Comparison of ENCODE assay signal across 8 mouse cellular contexts in the genomic region with DNA sequence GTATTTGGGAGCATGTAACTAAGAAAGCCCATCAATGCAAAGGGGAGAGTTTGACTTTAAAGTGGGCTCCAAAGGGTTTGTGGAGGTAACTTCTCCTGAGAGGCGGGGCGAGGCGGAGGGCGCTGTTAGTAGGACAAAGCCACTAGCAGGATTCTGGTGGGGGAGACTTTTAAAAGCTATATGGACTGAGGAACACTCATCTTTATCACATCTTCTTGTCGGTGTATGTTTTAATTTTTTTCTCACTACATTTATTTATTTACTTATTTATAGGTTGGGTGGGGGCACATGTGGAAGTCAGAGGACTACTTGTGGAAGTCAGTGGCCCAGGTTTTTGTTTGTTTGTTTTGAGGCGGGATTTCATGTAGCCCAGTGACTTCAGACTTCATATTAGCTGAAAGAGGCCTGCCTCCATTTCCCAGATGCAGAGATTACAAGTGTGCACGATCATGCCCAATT. TPM values are rescaled to one million over a fixed set of nuclear protein-coding genes. Genes with fewer than 3 reads are reported as not detected.
DNase-seq lines count a peak whose midpoint lies in the region; ATAC-seq and TF ChIP-seq lines count a peak whose summit lies in the region.

No protein-coding gene starts in this region.

- ATAC-seq in liver, embryonic 13.5 days (ENCODE audit: low read depth) = peak; percentile 1; the same call in 1 of the 2 replicates

- DNase-seq in heart, adult 2 months = no peak
- no peak for DNase-seq in heart, postnatal 14 days
- peak; percentile 89 for DNase-seq in A20 (ENCODE audit: low read depth, low spot score)
- DNase-seq in liver, embryonic 13.5 days = peak; percentile 54
- DNase-seq in thymus, postnatal 14 days = peak; percentile 61
- no peak for DNase-seq in ovary, postnatal 10 days (ENCODE audit: low spot score)
- DNase-seq in kidney, adult 11 months = no peak

- H3K27me3 ChIP-seq in heart, adult 2 months (ENCODE audit: control insufficient read depth, insufficient read depth, low read length) = no peaks in the 10 kb centered on the region
- no peaks in the 10 kb centered on the region for H3K27me3 ChIP-seq in liver, embryonic 13.5 days

- H3K9ac ChIP-seq in heart, adult 2 months (ENCODE audit: low read depth, low read length) = peak overlapping the region; percentile 76
- H3K9ac ChIP-seq in liver, embryonic 13.5 days = peak overlapping the region; percentile 66

- no peak for TF ChIP-seq EP300 in heart, adult 2 months (IDR thresholded peaks at IDR 0.05; ENCODE audit: insufficient read depth, low read depth, low read length)

- peak overlapping the region; percentile 49 for H3K4me3 ChIP-seq in heart, adult 2 months
- peak overlapping the region; percentile 34 for H3K4me3 ChIP-seq in embryonic fibroblast, embryonic 13.5 days (ENCODE audit: insufficient read depth, low read length)
- H3K4me3 ChIP-seq in liver, embryonic 13.5 days (replicated peaks) = peak overlapping the region; percentile 58

- H3K4me1 ChIP-seq in heart, adult 2 months (ENCODE audit: control insufficient read depth, insufficient read depth, low read length) = no peaks in the 10 kb centered on the region; the same call in 1 of the 2 replicates
- H3K4me1 ChIP-seq in embryonic fibroblast, embryonic 13.5 days (ENCODE audit: control insufficient read depth, insufficient read depth, low read length) = no peaks in the 10 kb centered on the region
- peaks cover 22% of the 10 kb centered on the region for H3K4me1 ChIP-seq in liver, embryonic 13.5 days (replicated peaks)

- H3K79me2 ChIP-seq in heart, adult 2 months (replicated peaks; ENCODE audit: control insufficient read depth, insufficient read depth, low read length) = no peaks in the 10 kb centered on the region

- H3K4me2 ChIP-seq in liver, embryonic 13.5 days = peak overlapping the region; percentile 73

- H3K9me3 ChIP-seq in liver, embryonic 13.5 days (replicated peaks) = no peaks in the 10 kb centered on the region

- intact Hi-C loops in heart, adult 2 months (cut with DNase I) = loop anchor here (1.0 kb wide), 1 partner anchor 35 kb away; a partner anchor contains a TSS
- intact Hi-C loops in heart, postnatal 14 days (cut with DNase I) = loop anchor here (5.0 kb wide), 1 partner anchor 32 kb away; no protein-coding TSS in a partner anchor

- TF ChIP-seq POLR2A in heart, adult 2 months (IDR thresholded peaks at IDR 0.05; ENCODE audit: insufficient read depth, low read depth, low read length) = no peak
- TF ChIP-seq POLR2A in embryonic fibroblast, embryonic 13.5 days (IDR thresholded peaks at IDR 0.05; ENCODE audit: low read depth, low read length) = no peak

- H3K36me3 ChIP-seq in heart, adult 2 months (ENCODE audit: control insufficient read depth, insufficient read depth, low read length) = no peaks in the 10 kb centered on the region; the same call in 1 of the 2 replicates
- H3K36me3 ChIP-seq in liver, embryonic 13.5 days = no peaks in the 10 kb centered on the region

- peak overlapping the region; percentile 87 for H3K27ac ChIP-seq in heart, adult 2 months
- 0 out of 2 replicates have a peak overlapping the region, but pooled peaks have one; percentile 27 for H3K27ac ChIP-seq in embryonic fibroblast, embryonic 13.5 days (ENCODE audit: insufficient read depth, low read length)
- peak overlapping the region; percentile 69 for H3K27ac ChIP-seq in liver, embryonic 13.5 days

- TF ChIP-seq CTCF in heart, adult 2 months (IDR thresholded peaks at IDR 0.05) = no peak
- no peak for TF ChIP-seq CTCF in embryonic fibroblast, embryonic 13.5 days (IDR thresholded peaks at IDR 0.05; ENCODE audit: borderline replicate concordance, insufficient read depth, low read length)

- 24% methylated on average over 7 of the region's 7 CpGs for WGBS in heart, adult 2 months
- 22% methylated on average over 7 of the region's 7 CpGs for WGBS in liver, embryonic 13.5 days (ENCODE audit: insufficient replicate concordance)

RNA-seq across cellular contexts. Expression of a gene that starts 0.3 kb away (rescaled TPM):
- total RNA-seq in heart, adult 2 months (2021) = 1 to 10 TPM; 2.2 to 2.8 TPM
- 3.2 and 3.6 TPM in 2 replicates for polyA plus RNA-seq in heart, adult 2 months (2012; rRNA removed)
- total RNA-seq in heart, postnatal 14 days (2021) = 1 to 10 TPM; 4.3 to 5.0 TPM
- 5.3 and 8.1 TPM in 2 replicates for polyA plus RNA-seq in embryonic fibroblast, embryonic 13.5 days (2011; ENCODE audit: insufficient read length, low read depth, missing spikeins)
- 1.2 and 1.6 TPM in 2 replicates for polyA plus RNA-seq in liver, embryonic 13.5 days (2015; fragmentation: Nextera tagmentation; extraction: Ambion mirVana)

RNA-seq across cellular contexts. Expression of a gene that starts 1.0 kb away (rescaled TPM):
- not detected for total RNA-seq in heart, adult 2 months (2021)
- polyA plus RNA-seq in heart, adult 2 months (2012; rRNA removed) = not detected in 2 replicates
- not detected for total RNA-seq in heart, postnatal 14 days (2021)
- polyA plus RNA-seq in embryonic fibroblast, embryonic 13.5 days (2011; ENCODE audit: insufficient read length, low read depth, missing spikeins) = not detected in 2 replicates
- polyA plus RNA-seq in liver, embryonic 13.5 days (2015; fragmentation: Nextera tagmentation; extraction: Ambion mirVana) = not detected in 2 replicates

RNA-seq across cellular contexts. Expression of a gene that starts 35.6 kb away (rescaled TPM):
- 1 to 10 TPM; 5.5 to 6.2 TPM for total RNA-seq in heart, adult 2 months (2021)
- 8.7 and 9.8 TPM in 2 replicates for polyA plus RNA-seq in heart, adult 2 months (2012; rRNA removed)
- total RNA-seq in heart, postnatal 14 days (2021) = 1 to 10 TPM; 4.9 to 5.8 TPM
- polyA plus RNA-seq in embryonic fibroblast, embryonic 13.5 days (2011; ENCODE audit: insufficient read length, low read depth, missing spikeins) = 6.5 TPM in 2 replicates
- 5.5 and 6.5 TPM in 2 replicates for polyA plus RNA-seq in liver, embryonic 13.5 days (2015; fragmentation: Nextera tagmentation; extraction: Ambion mirVana)

RNA-seq across cellular contexts. Expression of a gene that starts 45.4 kb away (rescaled TPM):
- total RNA-seq in heart, adult 2 months (2021) = under 1 TPM; 0.09 to 0.10 TPM
- 0.18 and 0.21 TPM in 2 replicates for polyA plus RNA-seq in heart, adult 2 months (2012; rRNA removed)
- total RNA-seq in heart, postnatal 14 days (2021) = under 1 TPM; 0.10 to 0.24 TPM
- polyA plus RNA-seq in embryonic fibroblast, embryonic 13.5 days (2011; ENCODE audit: insufficient read length, low read depth, missing spikeins) = 0.30 and 0.50 TPM in 2 replicates
- polyA plus RNA-seq in liver, embryonic 13.5 days (2015; fragmentation: Nextera tagmentation; extraction: Ambion mirVana) = 0.14 and 0.15 TPM in 2 replicates

Comparison
In these comparisons a context has a peak if more than half of its experiments do, and no peak if none do; other contexts are left out.
1. DNase-seq: peak in A20 (single experiment), liver, embryonic 13.5 days (single experiment) and thymus, postnatal 14 days (single experiment); none in heart, adult 2 months (0 of 2), heart, postnatal 14 days (0 of 2), ovary, postnatal 10 days (single experiment) and kidney, adult 11 months (single experiment).
2. H3K27ac ChIP-seq: peak in every context shown above with its lines; median percentile 87 in heart, adult 2 months; 69 in liver, embryonic 13.5 days; 27 in embryonic fibroblast, embryonic 13.5 days.
3. Peak in every context shown above with its lines, with median percentiles within 50 percentile points of each other: H3K4me3 ChIP-seq.